Mouse (Mus musculus) spleen, adult 2 months (tissue): ENCODE data around the gene Ostm1. TPM values are rescaled to one million over a fixed set of nuclear protein-coding genes. Genes with fewer than 3 reads are reported as not detected.

Experiments
- DNase-seq, 2 experiments: peaks; one replicate each; pipeline versions ENCODE4 v3.0.0 to v3.0.0-alpha.2; 2012 to 2021; ENCODE audit warnings: low spot score in 2 of 2, low read depth in 1 of 2
- H3K27ac ChIP-seq: fragments of 200-500 bp; 2 replicates; pipeline ENCODE4 v1.5.1; 2012; ENCODE audit warnings: low read length, inconsistent platforms; ENCODE audit not compliant: insufficient read depth
- H3K27me3 ChIP-seq: fragments of 200-500 bp; 2 replicates; pipeline ENCODE4 v1.6.1; 2012; ENCODE audit warnings: mild to moderate bottlenecking, moderate library complexity, low read length, inconsistent platforms; ENCODE audit not compliant: control insufficient read depth, insufficient read depth
- H3K36me3 ChIP-seq: fragments of 200-500 bp; 2 replicates; pipeline ENCODE4 v1.6.1; 2012; ENCODE audit warnings: mild to moderate bottlenecking, low read length, inconsistent platforms; ENCODE audit not compliant: control insufficient read depth, insufficient read depth
- H3K4me1 ChIP-seq: fragments of 200-500 bp; 2 replicates; pipeline ENCODE4 v1.6.1; 2011; ENCODE audit warnings: inconsistent platforms; ENCODE audit not compliant: control insufficient read depth, insufficient read depth, insufficient read length
- H3K4me3 ChIP-seq: fragments of 200-500 bp; 2 replicates; pipeline ENCODE4 v1.5.1; 2011; ENCODE audit warnings: mild to moderate bottlenecking, inconsistent platforms; ENCODE audit not compliant: insufficient read depth, insufficient read length; ENCODE audit errors: extremely low read depth
- CTCF ChIP-seq: fragments of 200-500 bp; IDR thresholded peaks from 2 replicates; pipeline ENCODE4 v1.5.1; 2011; ENCODE audit warnings: mild to moderate bottlenecking, inconsistent platforms; ENCODE audit not compliant: insufficient read depth, insufficient read length, insufficient replicate concordance; ENCODE audit errors: extremely low read depth
- POLR2A ChIP-seq: fragments of 200-500 bp; IDR thresholded peaks from 2 replicates; pipeline ENCODE4 v1.6.1; 2011; ENCODE audit warnings: low read depth, low read length, inconsistent platforms
- WGBS: fragments of 180-500 bp; shearing (Covaris S2); methylation state at CpG from one replicate; pipeline ENCODE4 v1.1.7; 2018; 5-methylcytosine and 5-hydroxymethylcytosine counted together
- polyA plus RNA-seq: library from polyadenylated mRNA; depleted of rRNA; stranded (reverse); fragments of >200 nt; gene quantifications from 2 replicates; pipeline ENCODE4 v1.2.3, GENCODE M21; 2012

Ostm1 gene
- polyA plus RNA-seq, 1 experiment = 16.2 TPM

DNA sequence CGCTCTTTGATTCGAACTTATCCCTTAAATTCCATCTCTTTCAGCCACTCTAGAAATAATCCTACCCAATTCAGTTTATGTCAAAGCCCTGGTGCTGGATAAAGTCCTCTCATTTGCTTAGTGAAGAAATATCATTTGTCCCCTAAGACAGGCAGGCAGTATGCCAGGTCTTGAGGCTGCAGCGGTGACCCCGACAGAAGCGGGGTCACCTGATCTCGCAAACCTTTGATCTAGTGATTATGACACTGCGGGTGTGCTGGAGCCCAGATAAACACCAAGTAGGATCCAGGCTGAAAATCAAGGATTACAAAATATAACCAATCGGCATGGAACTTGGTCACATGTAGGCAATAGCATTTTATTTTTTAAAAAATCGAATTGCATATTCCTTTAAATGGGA is 131.1 kb downstream of the Ostm1 start:
- peaks cover 2% of the 10 kb centered on the region; the same call in 1 of the 2 replicates for H3K27me3 ChIP-seq
- WGBS = 37% methylated on average over 9 of the region's 9 CpGs
- TF ChIP-seq CTCF = no peak
- TF ChIP-seq POLR2A = no peak
- no peaks in the 10 kb centered on the region for H3K36me3 ChIP-seq
- no peak overlapping the region for H3K27ac ChIP-seq
- no peaks in the 10 kb centered on the region for H3K4me1 ChIP-seq
- H3K4me3 ChIP-seq = no peak overlapping the region
- no peak for DNase-seq

DNA sequence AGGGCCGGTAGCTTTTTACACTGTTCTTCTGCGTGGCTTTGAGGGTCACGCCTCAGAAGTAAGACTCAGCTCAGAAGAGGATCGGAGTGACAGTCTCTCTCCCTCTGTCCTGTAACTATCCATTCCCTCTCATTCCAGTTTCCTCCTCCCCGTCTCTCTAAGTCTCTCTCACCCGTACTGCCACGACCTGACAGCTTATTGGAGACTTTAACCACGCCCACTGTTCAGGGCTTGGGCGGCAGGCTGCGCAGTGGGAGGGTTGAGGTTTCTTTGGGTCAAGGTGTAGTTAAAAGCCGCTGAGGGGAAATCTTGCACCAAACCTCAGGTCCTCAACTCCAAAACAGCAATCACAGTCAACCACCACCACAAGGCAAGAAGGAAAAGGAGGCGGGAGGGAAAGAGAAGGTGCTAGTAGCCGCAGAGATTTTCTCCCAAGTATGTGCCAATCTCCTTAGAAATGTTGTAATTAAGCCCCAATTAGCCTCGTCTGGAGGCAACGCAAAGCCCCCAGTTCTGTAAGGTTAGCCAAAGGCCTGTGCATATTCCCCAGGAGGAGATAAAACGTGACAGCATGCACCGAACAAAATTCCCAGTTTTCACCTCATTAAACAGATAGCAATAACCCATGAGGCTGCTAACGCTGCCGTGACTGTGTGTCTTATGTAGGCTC is 131.9 kb downstream of the Ostm1 start:
- Histone ChIP-seq H3K27ac (no peak overlapping the region), H3K4me1 (no peaks in the 10 kb centered on the region), H3K4me3 (no peak overlapping the region), H3K27me3 (peaks cover 2% of the 10 kb centered on the region; the same call in 1 of the 2 replicates), H3K36me3 (no peaks in the 10 kb centered on the region)
- TF ChIP-seq CTCF = no peak
- 32% methylated on average over 19 of the region's 19 CpGs for WGBS
- DNase-seq = no peak

DNA sequence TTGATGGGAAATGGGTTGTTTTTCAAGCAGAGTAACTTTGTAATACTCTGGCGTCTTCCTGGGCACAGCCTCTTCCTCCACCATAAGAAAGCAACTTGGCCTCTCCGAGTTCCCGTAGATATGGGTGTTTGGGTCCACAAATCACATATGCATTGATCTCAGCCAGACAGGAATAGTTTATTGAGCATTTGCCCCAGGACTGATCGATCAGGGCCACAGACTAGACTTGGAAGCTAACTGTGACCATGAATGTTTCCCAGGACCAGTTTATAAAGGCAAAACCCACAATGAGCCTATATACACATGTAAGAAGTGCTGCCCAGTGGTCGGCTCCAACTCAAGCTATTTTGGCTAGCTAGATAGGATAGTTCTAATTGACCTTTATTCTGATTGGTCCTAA is 138.5 kb downstream of the Ostm1 start:
- H3K27ac ChIP-seq = no peak overlapping the region
- no peaks in the 10 kb centered on the region for H3K36me3 ChIP-seq
- TF ChIP-seq CTCF (no peak), POLR2A (no peak)
- H3K4me1 ChIP-seq = no peaks in the 10 kb centered on the region
- 89% methylated on average over 5 of the region's 5 CpGs for WGBS
- H3K4me3 ChIP-seq = no peak overlapping the region
- no peaks in the 10 kb centered on the region for H3K27me3 ChIP-seq
- no peak for DNase-seq

DNA sequence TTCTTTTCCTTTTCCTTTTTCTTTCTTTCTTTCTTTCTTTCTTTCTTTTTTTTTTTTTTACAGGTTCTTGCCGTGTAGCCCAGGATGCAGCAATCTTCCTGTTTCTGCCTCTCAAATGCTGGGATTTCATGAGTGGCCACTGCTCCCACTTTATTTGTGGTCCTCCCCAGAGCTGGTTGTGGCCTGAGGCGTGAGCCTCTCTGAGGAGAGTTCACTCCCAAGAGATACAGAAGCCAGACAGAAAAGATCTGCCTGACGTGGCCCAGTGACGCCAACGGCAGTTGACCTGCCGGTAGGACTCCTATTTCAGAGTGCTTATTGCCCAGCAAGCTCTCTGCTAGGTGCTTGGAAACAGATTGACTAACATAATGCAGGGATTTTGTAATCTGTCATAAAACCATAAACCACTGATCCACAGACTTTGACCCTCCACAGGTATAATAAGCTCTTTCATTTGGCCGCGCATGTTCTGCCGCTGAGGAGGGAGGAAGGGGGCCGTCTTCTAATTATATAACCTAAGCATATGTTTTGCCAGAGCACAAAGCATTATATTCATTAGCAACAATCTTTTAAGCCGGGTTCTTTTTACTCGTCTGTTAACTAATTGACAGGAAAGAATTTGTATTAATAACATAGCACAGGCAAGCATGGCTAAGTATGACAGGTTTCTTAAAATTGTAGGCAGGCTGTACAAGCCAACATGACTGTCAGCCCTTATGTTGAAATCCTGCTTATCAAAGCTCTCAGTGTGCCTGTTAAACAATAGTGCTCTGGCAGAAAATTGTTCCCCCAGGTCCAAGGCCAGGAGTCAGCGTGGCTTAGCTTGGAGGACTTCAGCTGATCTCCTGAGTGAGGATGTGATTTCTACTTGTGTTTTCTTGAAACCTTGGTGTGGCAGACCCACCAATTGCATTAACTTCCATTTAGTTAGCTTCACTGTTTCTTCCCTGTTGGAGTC is 139.9 kb downstream of the Ostm1 start:
- Histone ChIP-seq H3K27me3 (no peaks in the 10 kb centered on the region), H3K36me3 (no peaks in the 10 kb centered on the region), H3K4me3 (no peak overlapping the region), H3K27ac (no peak overlapping the region), H3K4me1 (no peaks in the 10 kb centered on the region)
- no peak for DNase-seq
- TF ChIP-seq CTCF (no peak), POLR2A (no peak)
- 89% methylated on average over 13 of the region's 13 CpGs for WGBS

DNA sequence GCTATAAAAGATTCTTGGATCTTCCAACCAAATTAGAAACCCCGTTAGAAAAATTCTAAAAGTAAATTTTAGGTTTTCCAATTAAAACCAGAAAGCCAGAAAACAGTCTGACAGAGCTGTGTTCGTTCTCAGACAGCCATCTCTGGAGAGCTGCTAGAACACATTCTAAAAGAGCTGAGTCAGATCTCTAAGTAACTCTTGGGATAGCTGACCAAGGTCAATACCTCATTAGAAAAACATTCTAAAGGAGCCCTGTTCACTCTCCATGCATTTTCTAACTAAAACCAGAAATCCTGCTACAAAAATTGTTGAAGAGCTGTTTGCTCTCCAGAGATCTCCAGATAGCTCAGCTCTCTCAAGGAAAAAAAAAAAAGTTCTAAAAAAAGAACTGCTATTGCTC is 146.0 kb downstream of the Ostm1 start:
- 86% methylated on average over 2 of the region's 2 CpGs for WGBS
- Histone ChIP-seq H3K4me1 (no peaks in the 10 kb centered on the region), H3K4me3 (no peak overlapping the region), H3K27me3 (no peaks in the 10 kb centered on the region), H3K27ac (no peak overlapping the region), H3K36me3 (no peaks in the 10 kb centered on the region)
- no peak for TF ChIP-seq POLR2A
- TF ChIP-seq CTCF = no peak
- DNase-seq = no peak

DNA sequence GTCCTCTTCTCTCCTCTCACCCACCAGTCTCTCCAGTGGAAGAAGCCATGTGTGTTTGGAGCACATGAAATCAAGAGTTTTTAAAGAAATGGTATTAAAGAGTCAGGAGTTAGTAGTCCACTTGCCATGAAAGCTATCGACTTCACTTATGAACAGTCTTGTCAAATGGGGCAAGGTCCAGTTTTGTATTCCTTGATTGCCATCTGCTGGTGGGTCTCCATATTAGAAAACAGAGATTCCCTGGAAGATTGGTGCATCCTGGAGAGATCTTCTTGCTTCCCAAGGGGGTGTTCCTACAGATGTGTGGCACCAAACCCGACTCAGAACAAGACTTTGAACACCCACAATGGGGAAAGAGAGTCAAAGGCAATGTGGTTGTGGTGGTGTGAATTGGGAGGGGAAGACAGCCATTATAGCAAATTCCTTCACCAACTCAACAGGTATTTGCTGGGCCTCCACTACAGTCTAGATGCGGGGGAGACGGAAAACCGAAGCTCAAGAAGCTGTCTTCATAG is 151.0 kb downstream of the Ostm1 start:
- WGBS = 64% methylated on average over 5 of the region's 5 CpGs
- no peaks in the 10 kb centered on the region for H3K4me1 ChIP-seq
- TF ChIP-seq POLR2A (no peak), CTCF (no peak)

More for the DNA sequence above, 151.0 kb downstream of the Ostm1 start:
- H3K27me3 ChIP-seq = no peaks in the 10 kb centered on the region
- H3K4me3 ChIP-seq = no peak overlapping the region
- H3K36me3 ChIP-seq = no peaks in the 10 kb centered on the region
- H3K27ac ChIP-seq = no peak overlapping the region
- no peak for DNase-seq
